In genomic region chr11:59804409-59805110, GRCm38 (mm10) we compare ENCODE assay signal across 19 mouse cellular contexts. TPM values are rescaled to one million over a fixed set of nuclear protein-coding genes. Genes with fewer than 3 reads are reported as not detected.
A peak's percentile ranks its signal among the peaks of the same experiment; 100 is the strongest.
DNase-seq lines count a peak whose midpoint lies in the region; ATAC-seq and TF ChIP-seq lines count a peak whose summit lies in the region.
"Had no signal": no experiment of that assay in that cellular context is flagged by ENCODE, and none has a peak within 500 bp of the region (broad histone marks: within the 10 kb centered on the region; RNA-seq: fewer than 3 reads in every experiment).

No protein-coding gene starts in this region.

- H3K9me3 ChIP-seq in forebrain, embryonic 11.5 days (ENCODE audit: control insufficient read depth, low read length) = no peaks in the 10 kb centered on the region
- H3K9me3 ChIP-seq in forebrain, embryonic 14.5 days (replicated peaks; ENCODE audit: control insufficient read depth, low read length) = no peaks in the 10 kb centered on the region
- H3K9me3 ChIP-seq in lung, postnatal 0 days (ENCODE audit: low read length) = no peaks in the 10 kb centered on the region
- H3K9me3 ChIP-seq in midbrain, embryonic 16.5 days (replicated peaks; ENCODE audit: control insufficient read depth, low read length, poor library complexity, severe bottlenecking) = no peaks in the 10 kb centered on the region
- H3K9me3 ChIP-seq: embryonic facial prominence, embryonic 13.5 days; forebrain, embryonic 15.5 days; G1E; intestine, embryonic 15.5 days; liver, embryonic 15.5 days had no signal

- no peak overlapping the region for H3K9ac ChIP-seq in forebrain, embryonic 11.5 days (ENCODE audit: low read length)
- no peak overlapping the region for H3K9ac ChIP-seq in forebrain, embryonic 14.5 days (ENCODE audit: low read length)
- no peak overlapping the region for H3K9ac ChIP-seq in lung, postnatal 0 days (replicated peaks; ENCODE audit: low read depth)
- H3K9ac ChIP-seq in midbrain, embryonic 16.5 days (ENCODE audit: low read depth, low read length) = no peak overlapping the region
- H3K9ac ChIP-seq: embryonic facial prominence, embryonic 13.5 days; forebrain, embryonic 15.5 days; intestine, embryonic 15.5 days; liver, embryonic 15.5 days had no signal

- no peak overlapping the region for H3K4me3 ChIP-seq in forebrain, embryonic 11.5 days (ENCODE audit: low read depth, low read length)
- no peak overlapping the region for H3K4me3 ChIP-seq in forebrain, embryonic 14.5 days (ENCODE audit: low read depth, low read length)
- no peak overlapping the region for H3K4me3 ChIP-seq in lung, postnatal 0 days (ENCODE audit: low read depth, low read length)
- no peak overlapping the region for H3K4me3 ChIP-seq in lung, adult 2 months (replicated peaks; ENCODE audit: extremely low read depth, low read depth, low read length)
- no peak overlapping the region for H3K4me3 ChIP-seq in midbrain, embryonic 16.5 days (ENCODE audit: low read depth, low read length)
- H3K4me3 ChIP-seq: embryonic facial prominence, embryonic 13.5 days; forebrain, embryonic 15.5 days; intestine, embryonic 15.5 days; liver, embryonic 15.5 days had no signal

- no peak overlapping the region for H3K27ac ChIP-seq in forebrain, embryonic 11.5 days (ENCODE audit: low read depth, low read length)
- no peak overlapping the region for H3K27ac ChIP-seq in forebrain, embryonic 14.5 days (ENCODE audit: low read depth, low read length)
- H3K27ac ChIP-seq in lung, postnatal 0 days (ENCODE audit: low read length) = no peak overlapping the region
- H3K27ac ChIP-seq in midbrain, embryonic 16.5 days (ENCODE audit: low read length) = no peak overlapping the region
- H3K27ac ChIP-seq: embryonic facial prominence, embryonic 13.5 days; forebrain, embryonic 15.5 days; intestine, embryonic 15.5 days; liver, embryonic 15.5 days; macrophage had no signal

- no peak for TF ChIP-seq POLR2A in lung, adult 2 months (IDR thresholded peaks at IDR 0.05; ENCODE audit: borderline replicate concordance, extremely low read depth, low read depth, low read length)

- H3K4me2 ChIP-seq in forebrain, embryonic 11.5 days (ENCODE audit: low read depth, low read length, severe bottlenecking) = no peak overlapping the region
- H3K4me2 ChIP-seq in forebrain, embryonic 14.5 days (ENCODE audit: low read length) = no peak overlapping the region
- H3K4me2 ChIP-seq in lung, postnatal 0 days (replicated peaks; ENCODE audit: low read depth, low read length) = no peak overlapping the region
- H3K4me2 ChIP-seq in midbrain, embryonic 16.5 days (ENCODE audit: low read length) = no peak overlapping the region
- H3K4me2 ChIP-seq: embryonic facial prominence, embryonic 13.5 days; forebrain, embryonic 15.5 days; intestine, embryonic 15.5 days; liver, embryonic 15.5 days had no signal

- peak; percentile 40 for TF ChIP-seq CTCF in lung, postnatal 0 days (IDR thresholded peaks at IDR 0.05)
- no peak for TF ChIP-seq CTCF in lung, adult 2 months (IDR thresholded peaks at IDR 0.05; ENCODE audit: insufficient read depth, low read length)

- peaks cover 5% of the 10 kb centered on the region; the same call in 1 of the 2 replicates for H3K4me1 ChIP-seq in forebrain, embryonic 11.5 days (replicated peaks; ENCODE audit: control insufficient read depth, insufficient read depth, low read length)
- H3K4me1 ChIP-seq in forebrain, embryonic 14.5 days (ENCODE audit: control insufficient read depth, insufficient read depth, low read length) = peaks cover 8% of the 10 kb centered on the region
- peaks cover 6% of the 10 kb centered on the region; the same call in 1 of the 2 replicates for H3K4me1 ChIP-seq in lung, postnatal 0 days (ENCODE audit: insufficient read depth, low read depth, low read length)
- H3K4me1 ChIP-seq in lung, adult 2 months (ENCODE audit: control insufficient read depth, insufficient read depth, low read length) = no peaks in the 10 kb centered on the region; the same call in 1 of the 2 replicates
- peaks cover 9% of the 10 kb centered on the region for H3K4me1 ChIP-seq in midbrain, embryonic 16.5 days (ENCODE audit: control insufficient read depth, insufficient read depth, low read length)

- H3K27me3 ChIP-seq in forebrain, embryonic 11.5 days (ENCODE audit: control insufficient read depth, insufficient read depth, low read length) = no peaks in the 10 kb centered on the region
- H3K27me3 ChIP-seq in forebrain, embryonic 14.5 days (replicated peaks; ENCODE audit: control insufficient read depth, insufficient read depth, low read length) = no peaks in the 10 kb centered on the region
- no peaks in the 10 kb centered on the region for H3K27me3 ChIP-seq in lung, postnatal 0 days (replicated peaks; ENCODE audit: insufficient read depth, low read length)
- no peaks in the 10 kb centered on the region for H3K27me3 ChIP-seq in midbrain, embryonic 16.5 days (ENCODE audit: control insufficient read depth, insufficient read depth, low read depth, low read length)
- H3K27me3 ChIP-seq: embryonic facial prominence, embryonic 13.5 days; forebrain, embryonic 15.5 days; intestine, embryonic 15.5 days; liver, embryonic 15.5 days had no signal

- TF ChIP-seq EP300 in lung, postnatal 0 days (IDR thresholded peaks at IDR 0.05) = no peak

- H3K36me3 ChIP-seq in forebrain, embryonic 11.5 days (ENCODE audit: control insufficient read depth, insufficient read depth, low read length) = peaks cover 4% of the 10 kb centered on the region; the same call in 1 of the 2 replicates
- H3K36me3 ChIP-seq in forebrain, embryonic 14.5 days (ENCODE audit: control insufficient read depth, insufficient read depth, low read length) = peaks cover 77% of the 10 kb centered on the region
- peaks cover 36% of the 10 kb centered on the region for H3K36me3 ChIP-seq in lung, postnatal 0 days (ENCODE audit: insufficient read depth, low read length)
- peaks cover 46% of the 10 kb centered on the region for H3K36me3 ChIP-seq in midbrain, embryonic 16.5 days (ENCODE audit: control insufficient read depth, insufficient read depth, low read length)

- 91% methylated on average over 22 of the region's 22 CpGs for WGBS in forebrain, embryonic 11.5 days
- 93% methylated on average over 22 of the region's 22 CpGs for WGBS in forebrain, embryonic 14.5 days
- 91% methylated on average over 22 of the region's 22 CpGs for WGBS in lung, postnatal 0 days
- 88% methylated on average over 22 of the region's 22 CpGs for WGBS in lung, adult 2 months
- WGBS in midbrain, embryonic 16.5 days = 93% methylated on average over 22 of the region's 22 CpGs

- no peak for ATAC-seq in forebrain, embryonic 11.5 days (replicated peaks; ENCODE audit: low FRiP score)
- no peak for ATAC-seq in forebrain, embryonic 14.5 days
- no peak for ATAC-seq in lung, postnatal 0 days
- ATAC-seq in granulocyte monocyte progenitor cell, adult 5-6 weeks (replicated peaks; ENCODE audit: poor library complexity, severe bottlenecking) = no peak
- no peak for ATAC-seq in midbrain, embryonic 16.5 days
- ATAC-seq: forebrain, embryonic 15.5 days; intestine, embryonic 15.5 days had no signal

- DNase-seq in forebrain, embryonic 11.5 days (ENCODE audit: low spot score) = peak; percentile 49
- DNase-seq in forebrain, embryonic 14.5 days (ENCODE audit: low spot score) = no peak
- DNase-seq in lung, postnatal 0 days (ENCODE audit: low spot score) = no peak
- no peak for DNase-seq in lung, adult 2 months
- DNase-seq in cerebellum, postnatal 36 days = peak; percentile 70 to 79
- no peak for DNase-seq in right cerebral cortex, postnatal 14 days
- DNase-seq: B cell, adult 2 months; heart, postnatal 36 days; kidney, postnatal 4 days; thymus, postnatal 25 days had no signal

RNA-seq across cellular contexts. Expression of gene Flcn, which starts 5.3 kb away (rescaled TPM):
- polyA plus RNA-seq in forebrain, embryonic 11.5 days (2014; fragmentation: Nextera tagmentation; extraction: Ambion mirVana) = 36.0 and 36.7 TPM in 2 replicates
- polyA plus RNA-seq in forebrain, embryonic 14.5 days (2014; fragmentation: Nextera tagmentation; extraction: Ambion mirVana) = 29.4 and 36.6 TPM in 2 replicates
- polyA plus RNA-seq in lung, postnatal 0 days (2015; fragmentation: Nextera tagmentation; extraction: Ambion mirVana) = 55.8 and 57.4 TPM in 2 replicates
- polyA plus RNA-seq in lung, adult 2 months (2012; rRNA removed) = 58.9 and 59.6 TPM in 2 replicates
- total RNA-seq in granulocyte monocyte progenitor cell, adult 5-6 weeks (2014; fragmentation: Nextera tagmentation) = 7.9 and 16.7 TPM in 2 replicates
- 19.7 and 19.8 TPM in 2 replicates for total RNA-seq in granulocyte monocyte progenitor cell, adult 5-6 weeks (2017)
- polyA plus RNA-seq in midbrain, embryonic 16.5 days (2015; fragmentation: Nextera tagmentation; extraction: Ambion mirVana) = 45.2 and 48.2 TPM in 2 replicates

RNA-seq across cellular contexts. Expression of gene Pld6, which starts 17.1 kb away (rescaled TPM):
- 0.72 and 1.3 TPM in 2 replicates for polyA plus RNA-seq in forebrain, embryonic 11.5 days (2014; fragmentation: Nextera tagmentation; extraction: Ambion mirVana)
- polyA plus RNA-seq in forebrain, embryonic 14.5 days (2014; fragmentation: Nextera tagmentation; extraction: Ambion mirVana) = 1.3 and 1.5 TPM in 2 replicates
- 2.9 and 7.3 TPM in 2 replicates for polyA plus RNA-seq in lung, postnatal 0 days (2015; fragmentation: Nextera tagmentation; extraction: Ambion mirVana)
- 2.0 and 2.9 TPM in 2 replicates for polyA plus RNA-seq in lung, adult 2 months (2012; rRNA removed)
- total RNA-seq in granulocyte monocyte progenitor cell, adult 5-6 weeks (2014; fragmentation: Nextera tagmentation) = 2.3 TPM in 1 of 2 replicates, not detected in the other
- total RNA-seq in granulocyte monocyte progenitor cell, adult 5-6 weeks (2017) = 0.57 and 1.2 TPM in 2 replicates
- 13.4 and 19.4 TPM in 2 replicates for polyA plus RNA-seq in midbrain, embryonic 16.5 days (2015; fragmentation: Nextera tagmentation; extraction: Ambion mirVana)
- total RNA-seq: G1E; monocyte, adult 5-6 weeks had no signal
- polyA plus RNA-seq: G1E, macrophage had no signal

RNA-seq across cellular contexts. Expression of gene Nt5m, which starts 34.7 kb away (rescaled TPM):
- 39.1 and 40.5 TPM in 2 replicates for polyA plus RNA-seq in forebrain, embryonic 11.5 days (2014; fragmentation: Nextera tagmentation; extraction: Ambion mirVana)
- polyA plus RNA-seq in forebrain, embryonic 14.5 days (2014; fragmentation: Nextera tagmentation; extraction: Ambion mirVana) = 52.6 and 54.8 TPM in 2 replicates
- polyA plus RNA-seq in lung, postnatal 0 days (2015; fragmentation: Nextera tagmentation; extraction: Ambion mirVana) = 25.7 and 28.5 TPM in 2 replicates
- polyA plus RNA-seq in lung, adult 2 months (2012; rRNA removed) = 18.5 and 19.0 TPM in 2 replicates
- total RNA-seq in granulocyte monocyte progenitor cell, adult 5-6 weeks (2014; fragmentation: Nextera tagmentation) = 17.1 and 19.5 TPM in 2 replicates
- 9.6 and 10.9 TPM in 2 replicates for total RNA-seq in granulocyte monocyte progenitor cell, adult 5-6 weeks (2017)
- 68.5 and 75.8 TPM in 2 replicates for polyA plus RNA-seq in midbrain, embryonic 16.5 days (2015; fragmentation: Nextera tagmentation; extraction: Ambion mirVana)

RNA-seq across cellular contexts. Expression of gene Cops3, which starts 35.1 kb away (rescaled TPM):
- polyA plus RNA-seq in forebrain, embryonic 11.5 days (2014; fragmentation: Nextera tagmentation; extraction: Ambion mirVana) = 251 and 258 TPM in 2 replicates
- 232 and 257 TPM in 2 replicates for polyA plus RNA-seq in forebrain, embryonic 14.5 days (2014; fragmentation: Nextera tagmentation; extraction: Ambion mirVana)
- polyA plus RNA-seq in lung, postnatal 0 days (2015; fragmentation: Nextera tagmentation; extraction: Ambion mirVana) = 94.2 and 95.6 TPM in 2 replicates
- 12.3 and 17.7 TPM in 2 replicates for polyA plus RNA-seq in lung, adult 2 months (2012; rRNA removed)
- 141 and 166 TPM in 2 replicates for total RNA-seq in granulocyte monocyte progenitor cell, adult 5-6 weeks (2014; fragmentation: Nextera tagmentation)
- total RNA-seq in granulocyte monocyte progenitor cell, adult 5-6 weeks (2017) = 200 and 225 TPM in 2 replicates
- 174 and 180 TPM in 2 replicates for polyA plus RNA-seq in midbrain, embryonic 16.5 days (2015; fragmentation: Nextera tagmentation; extraction: Ambion mirVana)

Comparison
In these comparisons a context has a peak if more than half of its experiments do, and no peak if none do; other contexts are left out.
1. DNase-seq: peak in forebrain, embryonic 11.5 days (single experiment) and cerebellum, postnatal 36 days (2 of 2); none in forebrain, embryonic 14.5 days (single experiment), lung, postnatal 0 days (single experiment), lung, adult 2 months (single experiment) and right cerebral cortex, postnatal 14 days (single experiment).